Comparison of ENCODE assay signal across 1 mouse cellular context in the genomic region with DNA sequence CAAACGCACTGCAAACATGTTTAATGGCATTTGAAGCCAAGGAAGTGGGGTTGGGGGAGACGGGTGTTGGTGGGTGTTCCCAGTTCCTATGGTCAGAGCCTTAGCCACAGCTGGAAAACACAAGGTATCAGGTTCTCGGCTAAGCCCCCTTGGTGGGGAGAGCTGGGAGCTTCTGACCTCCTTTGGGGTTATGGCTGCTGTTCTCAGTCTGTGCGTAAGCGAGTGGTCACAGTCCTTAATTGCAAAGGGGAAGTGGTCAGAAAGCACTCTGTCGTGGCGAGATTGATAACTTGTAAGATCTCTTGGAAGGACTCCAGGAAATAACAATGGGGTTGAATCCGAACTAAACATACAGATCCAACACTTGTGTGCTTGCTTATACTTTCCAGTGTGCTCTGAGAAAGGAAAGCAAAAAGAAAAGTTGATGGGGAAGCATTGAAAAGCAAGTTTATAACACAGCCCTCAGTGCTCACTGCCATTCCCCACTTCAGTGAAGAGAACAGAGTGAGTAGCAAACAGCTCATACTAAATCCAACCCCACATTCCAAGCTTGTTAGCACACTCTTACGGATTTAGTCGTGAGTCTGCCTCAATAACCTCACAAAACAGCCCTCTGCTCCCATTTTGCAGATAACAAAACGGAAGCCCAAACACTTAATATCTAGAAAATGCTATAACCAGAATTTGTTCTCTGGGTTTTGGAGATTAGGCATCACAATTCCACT.
TF ChIP-seq lines count a peak whose summit lies in the region.

No protein-coding gene starts in this region.

TF ChIP-seq in myocyte, 11 proteins besides CTCF, POLR2A, EP300 and RAD21 (continued from another document):
- no peak for TF ChIP-seq USF1 (IDR thresholded peaks at IDR 0.05; ENCODE audit: low read depth)
- no peak for TF ChIP-seq REST (IDR thresholded peaks at IDR 0.05; ENCODE audit: insufficient read depth, insufficient read length)
- no peak for TF ChIP-seq SRF (IDR thresholded peaks at IDR 0.05; ENCODE audit: control insufficient read depth, insufficient read length, low read depth)
- TF ChIP-seq CEBPB (IDR thresholded peaks at IDR 0.05; ENCODE audit: insufficient read depth, poor library complexity, severe bottlenecking), result no peak
- TF ChIP-seq MYOG (IDR thresholded peaks at IDR 0.05; ENCODE audit: control insufficient read depth in 1 of 3, insufficient read depth in 1 of 3, insufficient read length in 2 of 3, low read depth in 2 of 3), result no peak
